Mouse (Mus musculus) brain, embryonic 14.5 days (tissue): ENCODE data around the gene Safb.

Experiments used
- CTCF ChIP-seq: fragments of 200-500 bp; IDR thresholded peaks from 2 replicates; pipeline ENCODE4 v1.5.1; 2012; ENCODE audit warnings: inconsistent platforms, mild to moderate bottlenecking, moderate library complexity, borderline replicate concordance; ENCODE audit not compliant: insufficient read depth, insufficient read length; ENCODE audit errors: extremely low read depth
- POLR2A ChIP-seq: fragments of 200-500 bp; IDR thresholded peaks from 2 replicates; pipeline ENCODE4 v1.6.1; 2012; ENCODE audit warnings: mild to moderate bottlenecking, inconsistent platforms, borderline replicate concordance; ENCODE audit not compliant: poor library complexity, insufficient read depth, insufficient read length, severe bottlenecking; ENCODE audit errors: extremely low read depth

GRCm38 (mm10) chr17:56604070-56604380, 19.4 kb downstream of the Safb start:
- TF ChIP-seq POLR2A: no peak
- TF ChIP-seq CTCF: no peak
